Mouse (Mus musculus) cerebral cortex, adult 2 months (tissue): Measurements from ENCODE around the gene Asb4.

Experiments
- WGBS: fragments of 180-500 bp; shearing (Covaris S2); methylation state at CpG from one replicate; pipeline ENCODE4 v1.1.7; 2018; 5-methylcytosine and 5-hydroxymethylcytosine counted together

Gene Asb4

GRCm38 (mm10) chr6:5448396-5448795 lies 65.2 kb downstream of the Asb4 start:
- WGBS, result 64% methylated on average over 4 of the region's 4 CpGs

GRCm38 (mm10) chr6:5449878-5450277 lies 66.7 kb downstream of the Asb4 start:
- WGBS, result 94% methylated on average over 5 of the region's 5 CpGs

- WGBS, result 82% methylated on average over 3 of the region's 3 CpGs
Observed at GRCm38 (mm10) chr6:5455836-5456235, 72.7 kb downstream of the Asb4 start.

- WGBS, result 61% methylated on average over 10 of the region's 10 CpGs
Observed at GRCm38 (mm10) chr6:5470480-5471318, 87.5 kb downstream of the Asb4 start.

GRCm38 (mm10) chr6:5472692-5473091 lies 89.5 kb downstream of the Asb4 start:
- 94% methylated on average over 2 of the region's 2 CpGs for WGBS

- 69% methylated on average over 1 of the region's 1 CpGs for WGBS
Observed at GRCm38 (mm10) chr6:5474021-5474420, 90.8 kb downstream of the Asb4 start.

- WGBS, result 85% methylated on average over 2 of the region's 2 CpGs
Observed at GRCm38 (mm10) chr6:5481066-5481465, 97.9 kb downstream of the Asb4 start.

- WGBS, result 63% methylated on average over 3 of the region's 3 CpGs
Observed at GRCm38 (mm10) chr6:5482270-5482783, 99.1 kb downstream of the Asb4 start.
